In genomic region chr6:123049742-123050372, GRCm38 (mm10) we compare ENCODE assay signal across 21 mouse cellular contexts. TPM values are rescaled to one million over a fixed set of nuclear protein-coding genes. Genes with fewer than 3 reads are reported as not detected.
"Had no signal": no experiment of that assay in that cellular context is flagged by ENCODE, and none has a peak within 500 bp of the region (broad histone marks: within the 10 kb centered on the region; RNA-seq: fewer than 3 reads in every experiment).

Gene Clec4b1 (plus strand): TSS chr6:123049962.

- DNase-seq: kidney, adult 8-10 months; kidney, postnatal 36 days; layer of hippocampus, adult 9-11 months; layer of hippocampus, postnatal 36 days; right cerebral cortex, adult 18-20 months; thymus, adult 2 months; thymus, postnatal 25 days had no signal

- H3K27ac ChIP-seq: kidney, postnatal 0 days; limb, embryonic 15.5 days; liver, embryonic 14.5 days; midbrain, embryonic 13.5 days; neural tube, embryonic 15.5 days; stomach, embryonic 15.5 days had no signal

- H3K9ac ChIP-seq: limb, embryonic 15.5 days; liver, embryonic 14.5 days; midbrain, embryonic 13.5 days; neural tube, embryonic 15.5 days; stomach, embryonic 15.5 days had no signal

- ATAC-seq: intestine, postnatal 0 days; midbrain, embryonic 13.5 days had no signal

- H3K4me3 ChIP-seq: limb, embryonic 15.5 days; midbrain, embryonic 13.5 days; myocyte; neural tube, embryonic 15.5 days; stomach, embryonic 15.5 days had no signal

- H3K27me3 ChIP-seq: limb, embryonic 15.5 days; midbrain, embryonic 13.5 days; neural tube, embryonic 15.5 days; stomach, embryonic 15.5 days had no signal

- H3K4me1 ChIP-seq: limb, embryonic 15.5 days; midbrain, embryonic 13.5 days; neural tube, embryonic 15.5 days; stomach, embryonic 15.5 days had no signal

- H3K36me3 ChIP-seq: limb, embryonic 15.5 days; midbrain, embryonic 13.5 days; neural tube, embryonic 15.5 days; stomach, embryonic 15.5 days had no signal

RNA-seq across cellular contexts. Expression of gene Clec4b1, which starts in this region (rescaled TPM):
- total RNA-seq: layer of hippocampus, adult 18-20 months; layer of hippocampus, postnatal 36 days; left cerebral cortex, adult 8-10 months; left cerebral cortex, postnatal 25 days; midbrain, postnatal 0 days had no signal
- polyA plus RNA-seq: intestine, postnatal 0 days; limb, embryonic 11.5 days; limb, embryonic 15.5 days; midbrain, embryonic 13.5 days; midbrain, postnatal 0 days; myocyte; neural tube, embryonic 11.5 days; neural tube, embryonic 15.5 days; stomach, embryonic 15.5 days had no signal
